Mouse (Mus musculus) embryonic facial prominence, embryonic 11.5 days (tissue): Measurements from ENCODE around the gene Hinfp. TPM values are rescaled to one million over a fixed set of nuclear protein-coding genes. Genes with fewer than 3 reads are reported as not detected.
A peak's percentile ranks its signal among the peaks of the same experiment; 100 is the strongest.

Source experiments
- ATAC-seq: fragments of 200-750 bp; cut with Nextera tagmentation; replicated peaks from 2 replicates; pipeline ENCODE4 v1.8.0; 2017; ENCODE audit warnings: low read depth; ENCODE audit not compliant: insufficient number of reproducible peaks, low FRiP score, low TSS enrichment
- DNase-seq: peaks from one replicate; pipeline ENCODE4 v3.0.0-alpha.2; 2015; ENCODE audit warnings: low spot score
- H3K27ac ChIP-seq: fragments of 300-500 bp; sonication (generic); replicated peaks from 2 replicates; pipeline ENCODE4 v1.5.1; 2014; ENCODE audit warnings: mild to moderate bottlenecking, low read depth, low read length, control low read depth
- H3K27me3 ChIP-seq: fragments of 300-500 bp; sonication (generic); 2 replicates; pipeline ENCODE4 v1.6.1; 2014; ENCODE audit warnings: mild to moderate bottlenecking, low read length, moderate library complexity, mixed read lengths; ENCODE audit not compliant: control insufficient read depth, insufficient read depth
- H3K36me3 ChIP-seq: fragments of 300-500 bp; sonication (generic); replicated peaks from 2 replicates; pipeline ENCODE4 v1.6.1; 2014; ENCODE audit warnings: low read depth, mild to moderate bottlenecking, low read length, moderate library complexity, mixed read lengths; ENCODE audit not compliant: control insufficient read depth, insufficient read depth
- H3K4me1 ChIP-seq: fragments of 300-500 bp; sonication (generic); 2 replicates; pipeline ENCODE4 v1.6.1; 2014; ENCODE audit warnings: low read length, mixed read lengths; ENCODE audit not compliant: control insufficient read depth, insufficient read depth
- H3K4me2 ChIP-seq: fragments of 300-500 bp; sonication (generic); 2 replicates; pipeline ENCODE4 v1.6.1; 2014; ENCODE audit warnings: low read depth, mild to moderate bottlenecking, control low read depth, low read length, moderate library complexity
- H3K4me3 ChIP-seq: fragments of 300-500 bp; sonication (generic); 2 replicates; pipeline ENCODE4 v1.5.1; 2014; ENCODE audit warnings: low read depth, low read length, control low read depth
- H3K9ac ChIP-seq: fragments of 300-500 bp; sonication (generic); replicated peaks from 2 replicates; pipeline ENCODE4 v1.6.1; 2014; ENCODE audit warnings: mild to moderate bottlenecking, control low read depth, low read length
- H3K9me3 ChIP-seq: fragments of 300-500 bp; sonication (generic); replicated peaks from 2 replicates; pipeline ENCODE4 v1.6.1; 2016; ENCODE audit warnings: mild to moderate bottlenecking, low read length, inconsistent platforms, mixed read lengths; ENCODE audit not compliant: control insufficient read depth
- whole genome bisulfite sequencing: fragments of 180-500 bp; shearing (Covaris S2); extraction: QIAGEN DNeasy Blood & Tissue Kit; methylation state at CpG from one replicate; pipeline ENCODE4 v1.1.7; 2014; 5-methylcytosine and 5-hydroxymethylcytosine counted together
- polyA plus RNA-seq: library from polyadenylated mRNA; unstranded; fragments of >200 nt; fragmentation: Nextera tagmentation; extraction: Ambion mirVana; gene quantifications from 2 replicates; pipeline ENCODE4 v1.2.1, GENCODE M21; 2014

Gene Hinfp
- polyA plus RNA-seq, 1 experiment from 2014 or later, result 17.2 TPM

DNA sequence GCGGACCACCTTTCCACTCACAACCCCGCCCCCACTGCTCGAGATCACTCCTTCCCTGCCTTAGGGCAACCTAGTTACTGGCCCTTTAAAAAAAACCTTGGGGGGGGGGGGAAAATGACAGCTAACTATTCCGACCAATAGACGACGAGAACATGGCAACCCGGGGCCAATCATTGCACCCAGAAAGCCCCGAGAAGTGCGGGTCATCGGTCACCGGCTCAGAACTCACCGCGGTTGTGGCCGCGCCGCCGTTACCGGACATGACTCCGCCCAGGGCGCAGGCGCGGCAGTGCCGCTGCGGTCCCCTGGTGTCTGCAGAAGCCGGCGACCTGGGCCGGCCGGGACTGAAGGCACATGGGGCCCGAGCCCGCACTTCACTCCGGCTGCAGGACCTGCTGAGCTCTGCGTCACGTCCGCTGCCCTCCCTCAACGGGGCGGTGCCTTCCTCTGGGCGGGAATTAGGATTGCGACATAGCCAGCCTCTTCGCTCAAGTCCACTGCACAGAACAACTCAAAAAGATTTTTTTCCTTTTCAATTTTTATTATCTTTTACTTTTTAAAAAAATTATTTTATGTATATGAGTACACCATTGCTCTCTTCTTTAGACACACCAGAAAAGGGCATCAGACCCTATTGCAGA lies 38.4 kb upstream of the Hinfp start, which contains the start of gene Hmbs:
TSS of gene Hmbs (minus strand) at position 448 of the 641 bp plus-strand sequence.
- DNase-seq, result peak; percentile 93
- Histone ChIP-seq H3K27me3 (no peaks in the 10 kb centered on the region), H3K36me3 (peaks cover 4% of the 10 kb centered on the region), H3K9me3 (no peaks in the 10 kb centered on the region), H3K4me3 (peak within 1 kb of the TSS; percentile 85), H3K9ac (peak within 1 kb of the TSS; percentile 88), H3K27ac (peak within 1 kb of the TSS; percentile 95), H3K4me2 (peak within 1 kb of the TSS; percentile 73), H3K4me1 (peaks cover 5% of the 10 kb centered on the region)
- ATAC-seq, result peak; percentile 94
- WGBS, result under 1% methylated on average over 38 of the region's 39 CpGs

DNA sequence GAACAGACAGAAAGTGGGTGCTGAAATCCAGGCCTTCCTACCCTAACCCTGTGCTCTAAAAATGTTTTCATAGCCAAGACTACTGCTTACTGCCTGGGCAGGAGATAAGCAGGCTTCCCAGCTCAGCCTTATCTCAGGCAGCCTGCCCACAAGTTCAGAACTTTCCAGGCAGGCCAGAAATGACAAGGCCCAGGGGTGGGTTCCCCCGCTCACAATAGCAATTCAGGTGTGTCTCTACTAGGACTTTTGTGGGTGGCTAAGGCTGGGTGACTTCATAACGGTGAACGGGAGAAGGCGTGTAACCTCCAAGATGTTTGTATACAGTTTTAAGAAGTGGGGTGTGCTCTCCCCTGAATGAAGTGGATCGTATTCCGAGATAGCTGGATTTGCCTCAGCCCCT lies 37.8 kb upstream of the Hinfp start:
- Histone ChIP-seq H3K27me3 (no peaks in the 10 kb centered on the region), H3K27ac (peak overlapping the region; percentile 95; the same call in 1 of the 2 replicates), H3K4me2 (peak overlapping the region; percentile 73), H3K36me3 (peaks cover 7% of the 10 kb centered on the region), H3K4me3 (peak overlapping the region; percentile 85), H3K4me1 (peaks cover 5% of the 10 kb centered on the region), H3K9ac (peak overlapping the region; percentile 88), H3K9me3 (no peaks in the 10 kb centered on the region)
- ATAC-seq (no peak), DNase-seq (no peak)
- WGBS, result 8% methylated on average over 6 of the region's 6 CpGs

DNA sequence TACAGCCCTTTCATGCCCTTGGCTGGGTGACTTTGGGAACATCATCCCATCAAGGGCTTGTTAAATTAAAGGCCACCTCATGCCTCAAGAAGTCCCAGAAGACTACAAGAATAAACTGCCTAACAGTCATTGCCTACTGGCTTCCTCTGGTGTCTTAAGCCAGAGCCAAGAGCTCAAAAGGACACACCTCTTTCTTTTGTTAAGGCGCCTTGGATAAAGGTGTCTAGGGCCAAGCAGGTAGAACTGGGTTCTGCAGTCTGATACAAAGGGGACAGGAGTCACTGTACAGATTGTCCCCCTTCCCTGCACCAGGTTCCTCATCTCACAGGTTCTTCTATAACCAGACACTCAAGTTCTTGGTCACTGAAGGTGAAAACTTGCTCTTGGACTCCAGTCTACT lies 37.1 kb upstream of the Hinfp start:
- no peak overlapping the region for H3K27ac ChIP-seq
- H3K4me2 ChIP-seq, result peak overlapping the region; percentile 73; the same call in 1 of the 2 replicates
- no peaks in the 10 kb centered on the region for H3K27me3 ChIP-seq
- WGBS, result 73% methylated on average over 1 of the region's 1 CpGs
- H3K9me3 ChIP-seq, result no peaks in the 10 kb centered on the region
- ATAC-seq, result no peak
- 0 out of 2 replicates have a peak, but pooled peaks cover 3% of the 10 kb centered on the region for H3K36me3 ChIP-seq
- DNase-seq, result no peak
- H3K4me1 ChIP-seq, result peaks cover 5% of the 10 kb centered on the region
- H3K4me3 ChIP-seq, result no peak overlapping the region; the same call in 1 of the 2 replicates
- H3K9ac ChIP-seq, result no peak overlapping the region; the same call in 1 of the 2 replicates

DNA sequence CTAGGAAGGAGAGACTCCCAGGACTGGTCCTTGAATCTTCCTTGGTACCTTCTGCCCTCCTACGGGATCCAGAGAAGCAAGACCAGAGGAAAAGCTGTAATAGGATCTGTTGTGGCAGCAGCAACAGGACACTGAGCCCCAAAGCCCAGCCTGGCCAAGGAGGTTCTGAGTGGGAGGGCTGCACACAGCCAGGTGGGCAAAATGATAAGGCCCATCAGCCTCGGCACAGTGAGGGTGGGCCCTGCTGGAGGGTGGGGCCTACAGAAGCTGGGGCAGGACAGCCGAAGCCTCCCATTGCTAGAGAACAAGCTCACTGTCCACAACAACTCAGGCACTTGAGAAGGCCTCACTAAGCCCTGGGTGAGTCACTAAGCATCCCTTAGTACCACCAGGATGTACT lies 36.7 kb upstream of the Hinfp start:
- H3K27me3 ChIP-seq, result no peaks in the 10 kb centered on the region
- ATAC-seq (no peak), DNase-seq (no peak)
- WGBS, result 90% methylated on average over 3 of the region's 3 CpGs
- no peak overlapping the region for H3K4me3 ChIP-seq
- H3K36me3 ChIP-seq, result peaks cover 3% of the 10 kb centered on the region; the same call in 1 of the 2 replicates
- H3K4me2 ChIP-seq, result no peak overlapping the region
- no peak overlapping the region for H3K27ac ChIP-seq
- no peaks in the 10 kb centered on the region for H3K9me3 ChIP-seq
- H3K4me1 ChIP-seq, result peaks cover 5% of the 10 kb centered on the region
- no peak overlapping the region for H3K9ac ChIP-seq

DNA sequence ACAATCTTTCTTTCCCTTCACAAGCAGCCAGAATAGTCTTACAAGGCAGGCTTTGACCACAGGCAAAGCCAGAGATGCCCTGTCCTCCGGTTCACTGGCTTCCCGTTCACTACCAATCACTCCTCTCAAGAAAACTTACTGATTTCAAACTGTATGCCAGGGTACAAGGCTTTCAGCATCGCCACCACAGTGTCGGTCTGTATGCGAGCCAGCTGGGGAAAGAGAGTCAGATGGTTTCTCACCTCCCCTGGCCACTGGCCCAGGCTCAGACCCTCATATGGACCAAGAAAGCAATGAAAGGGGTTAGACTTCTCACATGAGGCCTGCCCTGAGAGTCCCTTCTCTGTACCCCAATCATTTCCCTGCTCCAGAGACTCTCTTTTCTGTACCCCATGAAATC lies 36.0 kb upstream of the Hinfp start:
- H3K9ac ChIP-seq, result peak overlapping the region; percentile 4; the same call in 1 of the 2 replicates

DNA sequence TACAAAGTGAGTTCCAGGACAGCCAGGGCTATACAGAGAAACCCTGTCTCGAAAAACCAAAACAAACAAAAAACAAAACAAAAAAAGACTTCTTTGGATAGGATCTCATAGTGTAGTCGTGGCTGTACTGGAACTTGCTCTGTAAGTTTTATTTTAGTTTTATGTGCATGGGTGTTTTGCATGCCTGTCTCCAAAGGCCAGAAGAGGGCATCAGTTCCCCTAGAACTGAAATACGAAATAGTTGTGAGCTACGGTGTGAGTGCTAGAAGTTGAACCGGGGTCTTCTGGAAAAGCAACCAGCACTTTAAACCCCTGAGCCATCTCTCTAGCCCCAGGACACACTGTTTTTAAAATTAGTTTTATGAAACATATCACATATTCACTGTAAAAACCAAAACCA lies 33.1 kb upstream of the Hinfp start:
- no peak for ATAC-seq
- Histone ChIP-seq H3K4me3 (no peak overlapping the region), H3K9ac (no peak overlapping the region), H3K27ac (no peak overlapping the region), H3K4me1 (peaks cover 5% of the 10 kb centered on the region), H3K4me2 (no peak overlapping the region), H3K27me3 (no peaks in the 10 kb centered on the region), H3K9me3 (no peaks in the 10 kb centered on the region), H3K36me3 (peaks cover 6% of the 10 kb centered on the region)
- no peak for DNase-seq
- 86% methylated on average over 5 of the region's 5 CpGs for WGBS

More for the DNA sequence above, 36.0 kb upstream of the Hinfp start:
- Histone ChIP-seq H3K9me3 (no peaks in the 10 kb centered on the region), H3K27ac (no peak overlapping the region), H3K27me3 (no peaks in the 10 kb centered on the region), H3K4me1 (peaks cover 5% of the 10 kb centered on the region), H3K4me3 (peak overlapping the region; percentile 14; the same call in 1 of the 2 replicates), H3K4me2 (no peak overlapping the region), H3K36me3 (peaks cover 3% of the 10 kb centered on the region; the same call in 1 of the 2 replicates)
- WGBS, result 95% methylated on average over 5 of the region's 5 CpGs
- ATAC-seq, result no peak
- DNase-seq, result no peak

DNA sequence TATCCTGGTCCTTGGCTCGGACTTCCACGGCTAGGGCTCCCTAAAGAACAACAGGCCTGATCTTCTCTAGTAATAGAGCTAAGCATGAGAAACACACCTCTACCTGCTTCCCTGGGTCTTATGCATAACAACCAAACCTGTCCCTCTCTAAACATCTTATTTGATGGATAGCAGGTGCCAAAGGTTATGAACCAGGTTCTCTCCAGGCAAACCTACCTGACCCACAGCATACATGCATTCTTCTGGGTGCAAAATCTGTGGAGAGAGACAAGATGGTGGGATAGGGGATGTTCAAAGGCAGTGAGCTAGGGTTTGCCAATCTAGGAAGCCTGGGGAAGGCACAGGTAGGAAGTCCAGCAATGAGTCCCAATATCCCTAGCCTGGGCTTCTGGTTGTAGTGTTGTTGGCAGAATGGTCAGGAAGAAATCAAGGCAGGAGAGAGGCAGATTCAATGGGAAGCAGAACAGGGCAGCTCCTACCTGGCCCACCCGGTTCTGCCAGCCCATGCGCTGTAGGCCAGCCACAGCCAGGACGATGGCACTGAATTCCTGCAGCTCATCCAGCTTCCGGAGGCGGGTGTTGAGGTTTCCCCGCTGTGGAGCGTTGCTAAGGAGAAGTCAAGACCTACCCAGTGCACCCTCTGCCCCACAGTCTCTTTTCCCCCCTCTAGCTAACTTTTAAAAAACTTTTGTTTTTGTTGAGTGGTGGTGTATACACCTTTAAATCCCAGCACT lies 32.1 kb upstream of the Hinfp start:
- H3K4me1 ChIP-seq, result no peaks in the 10 kb centered on the region; the same call in 1 of the 2 replicates
- no peaks in the 10 kb centered on the region for H3K27me3 ChIP-seq
- H3K9ac ChIP-seq, result no peak overlapping the region
- no peak overlapping the region; the same call in 1 of the 2 replicates for H3K4me2 ChIP-seq
- H3K36me3 ChIP-seq, result peaks cover 16% of the 10 kb centered on the region
- WGBS, result 69% methylated on average over 9 of the region's 9 CpGs
- no peaks in the 10 kb centered on the region for H3K9me3 ChIP-seq
- no peak for DNase-seq
- no peak overlapping the region; the same call in 1 of the 2 replicates for H3K27ac ChIP-seq
- H3K4me3 ChIP-seq, result 0 out of 2 replicates have a peak overlapping the region, but pooled peaks have one; percentile 5
- ATAC-seq, result no peak

DNA sequence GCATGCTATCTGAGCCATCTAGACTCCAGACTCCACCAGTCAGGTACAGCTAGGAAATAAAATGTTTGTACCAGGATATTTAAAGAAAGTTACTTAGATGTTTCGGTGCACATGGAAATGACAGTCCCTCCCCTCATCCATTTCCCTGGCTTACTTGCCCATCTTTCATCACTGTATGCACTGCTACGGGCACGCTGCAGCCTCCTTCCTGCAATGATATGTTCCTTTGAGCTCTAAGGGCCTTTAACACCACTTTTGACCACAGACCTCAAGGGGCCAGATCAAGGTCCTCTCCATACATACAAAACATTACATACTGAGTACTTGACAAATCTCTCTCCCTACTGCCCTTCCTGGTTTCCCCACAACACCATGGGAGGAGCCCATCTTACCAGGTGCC lies 31.5 kb upstream of the Hinfp start:
- no peak for ATAC-seq
- Histone ChIP-seq H3K36me3 (peaks cover 19% of the 10 kb centered on the region), H3K4me3 (peak overlapping the region; percentile 99), H3K4me1 (no peaks in the 10 kb centered on the region; the same call in 1 of the 2 replicates), H3K27me3 (no peaks in the 10 kb centered on the region), H3K9ac (peak overlapping the region; percentile 37), H3K4me2 (peak overlapping the region; percentile 67), H3K9me3 (no peaks in the 10 kb centered on the region), H3K27ac (no peak overlapping the region)
- DNase-seq, result no peak
- 80% methylated on average over 3 of the region's 3 CpGs for WGBS
